Mouse (Mus musculus) small intestine, adult 2 months (tissue): ENCODE data around the gene Sycn. TPM values are rescaled to one million over a fixed set of nuclear protein-coding genes. Genes with fewer than 3 reads are reported as not detected.

Experiments used
- H3K27ac ChIP-seq: fragments of 200-500 bp; 2 replicates; pipeline ENCODE4 v1.5.1; 2012; ENCODE audit warnings: low read depth, low read length, control low read depth, inconsistent platforms; ENCODE audit not compliant: insufficient read depth
- H3K27me3 ChIP-seq: fragments of 200-500 bp; 2 replicates; pipeline ENCODE4 v1.6.1; 2012; ENCODE audit warnings: mild to moderate bottlenecking, moderate library complexity, low read length, inconsistent platforms; ENCODE audit not compliant: control insufficient read depth, insufficient read depth
- H3K36me3 ChIP-seq: fragments of 200-500 bp; 2 replicates; pipeline ENCODE4 v1.6.1; 2012; ENCODE audit warnings: mild to moderate bottlenecking, low read length, control low read depth, inconsistent platforms; ENCODE audit not compliant: control insufficient read depth, insufficient read depth
- H3K4me1 ChIP-seq: fragments of 200-500 bp; 2 replicates; pipeline ENCODE4 v1.6.1; 2012; ENCODE audit warnings: low read length, inconsistent platforms, mixed read lengths; ENCODE audit not compliant: control insufficient read depth, insufficient read depth, insufficient read length
- H3K4me3 ChIP-seq: fragments of 200-500 bp; 2 replicates; pipeline ENCODE4 v1.5.1; 2012; ENCODE audit warnings: low read depth, mild to moderate bottlenecking, control low read depth, inconsistent platforms, low read length, moderate library complexity
- CTCF ChIP-seq: fragments of 200-500 bp; IDR thresholded peaks from 2 replicates; pipeline ENCODE4 v1.5.1; 2012; ENCODE audit warnings: low read depth, mild to moderate bottlenecking, control low read depth, inconsistent platforms, low read length, moderate library complexity, mixed read lengths; ENCODE audit not compliant: insufficient replicate concordance, insufficient read length; ENCODE audit errors: extremely low read depth
- POLR2A ChIP-seq: fragments of 200-500 bp; IDR thresholded peaks from 2 replicates; pipeline ENCODE4 v1.6.1; 2012; ENCODE audit warnings: low read depth, mild to moderate bottlenecking, control low read depth, inconsistent platforms, low read length, moderate library complexity
- WGBS: fragments of 180-500 bp; shearing (Covaris S2); methylation state at CpG from one replicate; pipeline ENCODE4 v1.1.7; 2018; 5-methylcytosine and 5-hydroxymethylcytosine counted together
- polyA plus RNA-seq: library from polyadenylated mRNA; depleted of rRNA; stranded (reverse); fragments of >200 nt; gene quantifications from 2 replicates; pipeline ENCODE4 v1.2.3, GENCODE M21; 2012

Sycn gene
- polyA plus RNA-seq, 1 experiment, result 32.7 TPM

GRCm38 (mm10) chr7:28547154-28547553 is 6.5 kb downstream of the Sycn start, which contains the start of gene Nccrp1:
Nccrp1 (minus strand) TSS chr7:28547254.
- Histone ChIP-seq H3K36me3 (no peaks in the 10 kb centered on the region), H3K4me1 (peaks cover 4% of the 10 kb centered on the region), H3K4me3 (no peak within 1 kb of the TSS), H3K27ac (no peak within 1 kb of the TSS), H3K27me3 (peaks cover 18% of the 10 kb centered on the region)
- 17% methylated on average over 5 of the region's 5 CpGs for WGBS
- TF ChIP-seq POLR2A (no peak), CTCF (no peak)

GRCm38 (mm10) chr7:28547628-28548027 is 6.9 kb downstream of the Sycn start:
- WGBS, result 62% methylated on average over 7 of the region's 7 CpGs
- peaks cover 4% of the 10 kb centered on the region for H3K4me1 ChIP-seq
- no peak for TF ChIP-seq POLR2A
- no peak for TF ChIP-seq CTCF
- H3K4me3 ChIP-seq, result no peak overlapping the region
- no peak overlapping the region for H3K27ac ChIP-seq
- peaks cover 18% of the 10 kb centered on the region for H3K27me3 ChIP-seq
- H3K36me3 ChIP-seq, result no peaks in the 10 kb centered on the region

- Histone ChIP-seq H3K4me1 (peaks cover 3% of the 10 kb centered on the region), H3K4me3 (no peak overlapping the region), H3K27me3 (no peaks in the 10 kb centered on the region), H3K27ac (no peak overlapping the region), H3K36me3 (peaks cover 3% of the 10 kb centered on the region; the same call in 1 of the 2 replicates)
- no peak for TF ChIP-seq POLR2A
- no peak for TF ChIP-seq CTCF
- 80% methylated on average over 6 of the region's 6 CpGs for WGBS
Measured at GRCm38 (mm10) chr7:28553076-28553475, 12.4 kb downstream of the Sycn start.

GRCm38 (mm10) chr7:28555939-28556535 is 15.4 kb downstream of the Sycn start:
- WGBS, result 12% methylated on average over 5 of the region's 5 CpGs
- TF ChIP-seq POLR2A (no peak), CTCF (no peak)
- H3K27ac ChIP-seq, result no peak overlapping the region
- peaks cover 3% of the 10 kb centered on the region for H3K4me1 ChIP-seq
- no peak overlapping the region for H3K4me3 ChIP-seq
- H3K27me3 ChIP-seq, result no peaks in the 10 kb centered on the region
- H3K36me3 ChIP-seq, result peaks cover 25% of the 10 kb centered on the region

GRCm38 (mm10) chr7:28557069-28557468 is 16.4 kb downstream of the Sycn start:
- TF ChIP-seq CTCF (no peak), POLR2A (no peak)
- H3K4me3 ChIP-seq, result no peak overlapping the region
- no peak overlapping the region for H3K27ac ChIP-seq
- peaks cover 3% of the 10 kb centered on the region for H3K4me1 ChIP-seq
- 68% methylated on average over 5 of the region's 5 CpGs for WGBS
- no peaks in the 10 kb centered on the region for H3K27me3 ChIP-seq
- peaks cover 31% of the 10 kb centered on the region for H3K36me3 ChIP-seq

- Histone ChIP-seq H3K27me3 (no peaks in the 10 kb centered on the region), H3K27ac (no peak overlapping the region), H3K36me3 (peaks cover 37% of the 10 kb centered on the region), H3K4me3 (no peak overlapping the region), H3K4me1 (peaks cover 3% of the 10 kb centered on the region)
- WGBS, result 78% methylated on average over 6 of the region's 6 CpGs
- TF ChIP-seq POLR2A, result no peak
Measured at GRCm38 (mm10) chr7:28557708-28558107, 17.0 kb downstream of the Sycn start.

- H3K4me1 ChIP-seq, result peaks cover 3% of the 10 kb centered on the region
- whole genome bisulfite sequencing, result 40% methylated on average over 4 of the region's 4 CpGs
- H3K36me3 ChIP-seq, result peaks cover 45% of the 10 kb centered on the region
- H3K4me3 ChIP-seq, result no peak overlapping the region
- no peaks in the 10 kb centered on the region for H3K27me3 ChIP-seq
- no peak for TF ChIP-seq POLR2A
- no peak for TF ChIP-seq CTCF
- no peak overlapping the region for H3K27ac ChIP-seq
Measured at GRCm38 (mm10) chr7:28558486-28558885, 17.8 kb downstream of the Sycn start.
